Mouse (Mus musculus) MEL (cell line): ENCODE measurements around the gene Cdkn1b.

ENCODE experiments used
- BHLHE40 ChIP-seq: IDR thresholded peaks from 2 replicates; pipeline ENCODE4 v1.6.1; 2012; ENCODE audit warnings: low read depth, mild to moderate bottlenecking, inconsistent platforms, low read length, improper control_type of control experiment, borderline replicate concordance
- CTCF ChIP-seq, 3 experiments: IDR thresholded peaks in 2 of 3; conservative IDR thresholded peaks in 1 of 3; 2 replicates each; pipeline ENCODE4 v1.5.1; 2011 to 2012; ENCODE audit warnings: low read length in 3 of 3, low read depth in 2 of 3, mild to moderate bottlenecking in 2 of 3, improper control_type of control experiment in 1 of 3, inconsistent platforms in 1 of 3, mixed read lengths in 1 of 3, moderate library complexity in 1 of 3; ENCODE audit not compliant: control insufficient read depth in 1 of 3, insufficient read depth in 1 of 3, poor library complexity in 1 of 3, severe bottlenecking in 1 of 3
- EP300 ChIP-seq, 2 experiments: IDR thresholded peaks; 2 replicates each; pipeline ENCODE4 v1.6.1; 2011; ENCODE audit warnings: improper control_type of control experiment in 2 of 2, low read length in 2 of 2, low read depth in 1 of 2, mild to moderate bottlenecking in 1 of 2
- HCFC1 ChIP-seq: IDR thresholded peaks from 2 replicates; pipeline ENCODE4 v1.6.1; 2012; ENCODE audit warnings: low read depth, mild to moderate bottlenecking, inconsistent platforms, low read length, improper control_type of control experiment, moderate library complexity
- JUND ChIP-seq: IDR thresholded peaks from 2 replicates; pipeline ENCODE4 v1.6.1; 2011; ENCODE audit warnings: low read depth, mild to moderate bottlenecking, improper control_type of control experiment, low read length
- POLR2A ChIP-seq, 2 experiments: IDR thresholded peaks; 2 replicates each; pipeline ENCODE4 v1.6.1; 2011 to 2012; ENCODE audit warnings: low read length in 2 of 2, mild to moderate bottlenecking in 2 of 2, control low read depth in 1 of 2, improper control_type of control experiment in 1 of 2, low read depth in 1 of 2, moderate library complexity in 1 of 2; ENCODE audit not compliant: control insufficient read depth in 1 of 2, insufficient read depth in 1 of 2, poor library complexity in 1 of 2
- POLR2AphosphoS2 ChIP-seq: IDR thresholded peaks from 2 replicates; pipeline ENCODE4 v1.6.1; 2011; ENCODE audit warnings: low read length, improper control_type of control experiment
- RAD21 ChIP-seq: IDR thresholded peaks from 2 replicates; pipeline ENCODE4 v1.6.1; 2011; ENCODE audit warnings: mild to moderate bottlenecking, low read depth, low read length, improper control_type of control experiment
- TBP ChIP-seq: IDR thresholded peaks from 2 replicates; pipeline ENCODE4 v1.8.0; 2011; ENCODE audit warnings: low read depth, low read length, improper control_type of control experiment
- TCF12 ChIP-seq: IDR thresholded peaks from 2 replicates; pipeline ENCODE4 v1.6.1; 2014; ENCODE audit warnings: low read depth, mild to moderate bottlenecking, inconsistent platforms, low read length, improper control_type of control experiment, moderate library complexity
- USF1 ChIP-seq: IDR thresholded peaks from 2 replicates; pipeline ENCODE4 v1.6.1; 2014; ENCODE audit warnings: low read depth, mild to moderate bottlenecking, inconsistent platforms, low read length, improper control_type of control experiment, moderate library complexity
- ZC3H11A ChIP-seq: IDR thresholded peaks from 2 replicates; pipeline ENCODE4 v1.6.1; 2012; ENCODE audit warnings: low read depth, mild to moderate bottlenecking, inconsistent platforms, low read length, improper control_type of control experiment

DNA sequence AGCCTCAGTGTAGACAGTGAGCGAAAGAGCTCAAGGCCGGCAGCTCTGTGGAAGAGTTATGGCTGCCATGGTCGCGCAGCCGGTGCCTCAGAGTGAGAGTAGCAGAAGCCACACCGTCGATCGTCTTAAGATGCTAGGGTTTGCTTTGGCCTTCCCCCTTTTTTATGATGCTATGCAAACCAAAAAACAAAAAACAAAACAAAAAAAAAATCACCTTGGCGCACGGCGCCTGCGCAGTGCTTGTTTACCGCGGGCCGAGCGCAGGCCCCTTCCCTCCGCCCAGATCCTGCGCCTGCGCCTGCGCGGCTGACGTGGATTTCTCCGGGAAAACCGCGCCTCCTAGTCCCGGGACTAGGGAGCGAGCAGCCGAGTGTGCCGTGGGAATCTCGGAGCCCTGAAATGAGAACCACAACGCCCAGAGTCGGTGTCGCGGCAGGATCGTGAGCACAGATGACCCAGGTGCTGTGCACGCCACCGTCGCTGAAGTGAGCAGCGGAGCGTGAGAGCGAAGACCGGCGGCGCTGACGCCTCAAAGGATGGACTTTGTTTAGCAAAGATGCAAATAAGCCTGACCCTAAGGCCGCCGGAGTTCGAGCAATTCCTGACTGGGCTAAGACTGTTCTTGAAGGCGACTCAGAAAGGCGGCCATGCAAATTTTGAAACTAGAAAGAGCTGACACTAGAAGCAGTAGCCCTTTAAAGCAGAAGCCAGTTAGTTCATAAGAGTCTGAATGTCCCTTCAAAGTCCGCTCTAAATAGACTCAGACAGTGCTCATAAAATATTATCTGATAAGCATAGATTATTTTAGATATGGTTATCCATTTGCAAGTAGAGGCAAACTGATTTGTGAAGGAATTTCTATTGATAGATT lies 21.9 kb upstream of the Cdkn1b start, which contains the start of gene Gpr19:
- TF ChIP-seq ZC3H11A (no peak), EP300 (IDR thresholded peaks at IDR 0.05; ENCODE audit: low read depth in 1 of 2, low read length in 2 of 2) (no peak; a peak in 1 of 4 replicates), TCF12 (no peak), POLR2A (IDR thresholded peaks at IDR 0.05; ENCODE audit: control insufficient read depth in 1 of 2, insufficient read depth in 1 of 2, low read depth in 1 of 2, low read length in 2 of 2, poor library complexity in 1 of 2) (peak; percentile 68 to 91; a peak in 2 of 4 replicates), CTCF (IDR thresholded peaks at IDR 0.05 in 2 of 3, conservative IDR thresholded peaks at IDR 0.05 in 1 of 3; ENCODE audit: control insufficient read depth in 1 of 3, insufficient read depth in 1 of 3, low read depth in 2 of 3, low read length in 3 of 3, poor library complexity in 1 of 3, severe bottlenecking in 1 of 3) (no peak), JUND (no peak), RAD21 (no peak), POLR2AphosphoS2 (no peak; the same call in 1 of the 2 replicates), HCFC1 (peak; percentile 73), BHLHE40 (no peak), TBP (no peak), USF1 (no peak)
